Comparison of ENCODE assay signal across 22 mouse cellular contexts in the genomic region with DNA sequence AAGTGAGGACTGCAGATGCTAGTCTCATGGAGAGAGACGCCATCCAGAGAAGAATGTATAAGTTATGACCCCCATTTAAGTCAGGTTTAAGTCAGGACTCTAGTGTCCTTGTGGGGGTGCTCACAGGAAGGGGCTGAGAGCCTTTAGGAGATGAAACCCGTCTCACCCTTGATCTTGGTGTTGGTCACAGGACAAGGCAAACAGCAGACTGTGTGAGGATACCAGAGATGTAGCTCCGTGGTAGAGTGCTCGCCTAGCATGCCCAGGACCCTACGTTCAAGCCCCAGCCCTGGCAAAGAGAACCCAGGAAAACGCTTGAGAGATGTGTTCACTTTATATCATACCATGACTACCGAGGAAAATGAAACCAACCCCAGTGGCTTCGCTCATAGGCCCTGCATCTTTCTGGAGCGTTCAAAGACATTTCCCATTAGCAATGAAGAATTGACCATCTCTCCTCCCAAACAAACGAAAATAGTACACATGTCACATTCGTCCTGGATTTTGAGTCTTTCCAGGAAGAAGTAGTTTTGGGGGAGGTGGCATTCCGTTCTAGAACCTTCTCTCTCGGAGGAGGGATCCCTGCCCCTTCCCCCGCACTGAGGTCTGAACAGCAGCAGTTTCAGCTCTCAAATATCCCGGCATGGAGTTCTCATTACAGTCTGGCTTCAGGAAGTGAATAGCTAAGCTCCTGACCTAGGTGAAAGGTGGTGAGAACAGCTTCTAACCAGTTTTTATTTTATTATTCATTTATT. TPM values are rescaled to one million over a fixed set of nuclear protein-coding genes. Genes with fewer than 3 reads are reported as not detected.
DNase-seq lines count a peak whose midpoint lies in the region; ATAC-seq lines count a peak whose summit lies in the region.
"Had no signal": no experiment of that assay in that cellular context is flagged by ENCODE, and none has a peak within 500 bp of the region (broad histone marks: within the 10 kb centered on the region; RNA-seq: fewer than 3 reads in every experiment).

No protein-coding gene starts in this region.

- H3K27ac ChIP-seq in heart, embryonic 13.5 days (replicated peaks), result no peak overlapping the region
- no peak overlapping the region for H3K27ac ChIP-seq in liver, embryonic 12.5 days
- H3K27ac ChIP-seq in limb, embryonic 10.5 days, result peak overlapping the region; percentile 50; the same call in 1 of the 2 replicates
- H3K27ac ChIP-seq: forebrain, embryonic 13.5 days; hindbrain, embryonic 13.5 days; liver, embryonic 15.5 days had no signal

- peaks cover 31% of the 10 kb centered on the region for H3K4me1 ChIP-seq in heart, embryonic 13.5 days
- H3K4me1 ChIP-seq in liver, embryonic 12.5 days, result peaks cover 9% of the 10 kb centered on the region; the same call in 1 of the 2 replicates
- peaks cover 67% of the 10 kb centered on the region for H3K4me1 ChIP-seq in limb, embryonic 10.5 days

- H3K9me3 ChIP-seq in heart, embryonic 13.5 days, result no peaks in the 10 kb centered on the region
- H3K9me3 ChIP-seq in liver, embryonic 12.5 days (replicated peaks), result no peaks in the 10 kb centered on the region
- no peaks in the 10 kb centered on the region for H3K9me3 ChIP-seq in limb, embryonic 10.5 days (replicated peaks)
- H3K9me3 ChIP-seq: forebrain, embryonic 13.5 days; hindbrain, embryonic 13.5 days; limb, embryonic 12.5 days; liver, embryonic 15.5 days; midbrain, embryonic 10.5 days had no signal

- WGBS in heart, embryonic 13.5 days, result 66% methylated on average over 15 of the region's 15 CpGs
- 57% methylated on average over 15 of the region's 15 CpGs for WGBS in liver, embryonic 12.5 days (ENCODE audit: insufficient replicate concordance)
- WGBS in limb, embryonic 10.5 days, result 76% methylated on average over 15 of the region's 15 CpGs

- no peaks in the 10 kb centered on the region for H3K27me3 ChIP-seq in heart, embryonic 13.5 days (replicated peaks)
- H3K27me3 ChIP-seq in liver, embryonic 12.5 days (replicated peaks), result no peaks in the 10 kb centered on the region
- H3K27me3 ChIP-seq in limb, embryonic 10.5 days (ENCODE audit: low read depth, poor library complexity, severe bottlenecking), result peaks cover 6% of the 10 kb centered on the region; the same call in 1 of the 2 replicates
- H3K27me3 ChIP-seq: forebrain, embryonic 13.5 days; limb, embryonic 12.5 days had no signal

- intact Hi-C loops in heart, postnatal 10 days (cut with DNase I), result no loop called here

- no peaks in the 10 kb centered on the region for H3K36me3 ChIP-seq in heart, embryonic 13.5 days
- no peaks in the 10 kb centered on the region for H3K36me3 ChIP-seq in liver, embryonic 12.5 days
- no peaks in the 10 kb centered on the region for H3K36me3 ChIP-seq in limb, embryonic 10.5 days
- H3K36me3 ChIP-seq: hindbrain, embryonic 13.5 days; limb, embryonic 12.5 days; liver, embryonic 15.5 days; midbrain, embryonic 10.5 days had no signal

- no peak overlapping the region for H3K4me3 ChIP-seq in heart, embryonic 13.5 days
- H3K4me3 ChIP-seq in liver, embryonic 12.5 days, result no peak overlapping the region
- H3K4me3 ChIP-seq in limb, embryonic 10.5 days, result no peak overlapping the region
- H3K4me3 ChIP-seq: liver, embryonic 15.5 days had no signal

- no peak overlapping the region for H3K9ac ChIP-seq in heart, embryonic 13.5 days
- no peak overlapping the region for H3K9ac ChIP-seq in liver, embryonic 12.5 days
- H3K9ac ChIP-seq: forebrain, embryonic 13.5 days; hindbrain, embryonic 13.5 days; limb, embryonic 12.5 days; liver, embryonic 15.5 days had no signal

- ATAC-seq in heart, embryonic 13.5 days (ENCODE audit: extremely low read depth, insufficient number of reproducible peaks, low FRiP score, low TSS enrichment), result no peak
- ATAC-seq in liver, embryonic 12.5 days, result no peak
- ATAC-seq: lung, postnatal 0 days had no signal

- 0 out of 2 replicates have a peak overlapping the region, but pooled peaks have one; percentile 5 for H3K4me2 ChIP-seq in heart, embryonic 13.5 days
- peak overlapping the region; percentile 41 for H3K4me2 ChIP-seq in liver, embryonic 12.5 days

- DNase-seq in heart, postnatal 10 days, result no peak
- DNase-seq in liver, result no peak
- DNase-seq in MN1 (ENCODE audit: low spot score), result peak; percentile 9
- DNase-seq in limb, embryonic 10.5 days (ENCODE audit: low spot score), result no peak
- no peak for DNase-seq in spleen, adult 18-20 months
- DNase-seq in right cerebral cortex, postnatal 10 days (ENCODE audit: low spot score in 2 of 2), result no peak
- DNase-seq: adrenal gland, postnatal 36 days; cerebellum, adult 11 months; cerebellum, postnatal 25 days; heart, adult 18-20 months; kidney, adult 11 months; kidney, postnatal 36 days; layer of hippocampus, postnatal 36 days had no signal

RNA-seq across cellular contexts. Expression of a gene that starts 21.6 kb away (rescaled TPM):
- 0.79 and 0.84 TPM in 2 replicates for polyA plus RNA-seq in heart, embryonic 13.5 days (2015; fragmentation: Nextera tagmentation; extraction: Ambion mirVana)
- 1 to 10 TPM; 2.1 to 3.1 TPM for total RNA-seq in heart, postnatal 10 days (2021)
- 1.9 and 2.0 TPM in 2 replicates for polyA plus RNA-seq in liver, embryonic 12.5 days (2016; fragmentation: Nextera tagmentation; extraction: Ambion mirVana)
- polyA plus RNA-seq in limb, embryonic 10.5 days (2016; fragmentation: Nextera tagmentation; extraction: Ambion mirVana), result 1.1 and 1.5 TPM in 2 replicates
- total RNA-seq: neutrophil, adult 5-6 weeks had no signal
